Mouse (Mus musculus) kidney, embryonic 14.5 days (tissue): ENCODE data around the gene Gm42906. TPM values are rescaled to one million over a fixed set of nuclear protein-coding genes. Genes with fewer than 3 reads are reported as not detected.

Experiments
- ATAC-seq: fragments of 200-750 bp; cut with Nextera tagmentation; 2 replicates; pipeline ENCODE4 v1.8.0; 2017; ENCODE audit warnings: moderate number of reproducible peaks, mild to moderate bottlenecking, moderate TSS enrichment, moderate library complexity; ENCODE audit not compliant: low FRiP score, low TSS enrichment
- H3K27ac ChIP-seq: fragments of 300-500 bp; sonication (generic); 2 replicates; pipeline ENCODE4 v1.5.1; 2014; ENCODE audit warnings: low read depth, mild to moderate bottlenecking, low read length, moderate library complexity, mixed read lengths
- H3K27me3 ChIP-seq: fragments of 300-500 bp; sonication (generic); 2 replicates; pipeline ENCODE4 v1.6.1; 2014; ENCODE audit warnings: mild to moderate bottlenecking, low read length; ENCODE audit not compliant: control insufficient read depth, insufficient read depth
- H3K36me3 ChIP-seq: fragments of 300-500 bp; sonication (generic); 2 replicates; pipeline ENCODE4 v1.6.1; 2014; ENCODE audit warnings: low read length, mixed read lengths; ENCODE audit not compliant: control insufficient read depth, insufficient read depth
- H3K4me1 ChIP-seq: fragments of 300-500 bp; sonication (generic); 2 replicates; pipeline ENCODE4 v1.6.1; 2014; ENCODE audit warnings: low read length, mixed read lengths; ENCODE audit not compliant: control insufficient read depth, insufficient read depth
- H3K4me2 ChIP-seq: fragments of 300-500 bp; sonication (generic); replicated peaks from 2 replicates; pipeline ENCODE4 v1.6.1; 2014; ENCODE audit warnings: low read depth, mild to moderate bottlenecking, low read length
- H3K4me3 ChIP-seq: fragments of 300-500 bp; sonication (generic); 2 replicates; pipeline ENCODE4 v1.5.1; 2014; ENCODE audit warnings: mild to moderate bottlenecking, low read length
- H3K9ac ChIP-seq: fragments of 300-500 bp; sonication (generic); 2 replicates; pipeline ENCODE4 v1.6.1; 2014; ENCODE audit warnings: low read depth, mild to moderate bottlenecking, low read length, moderate library complexity
- H3K9me3 ChIP-seq: fragments of 300-500 bp; sonication (generic); 2 replicates; pipeline ENCODE4 v1.6.1; 2016; ENCODE audit warnings: low read length; ENCODE audit not compliant: control insufficient read depth
- WGBS: fragments of 180-500 bp; shearing (Covaris S2); extraction: QIAGEN DNeasy Blood & Tissue Kit; methylation state at CpG from one replicate; pipeline ENCODE4 v1.1.7; 2014; 5-methylcytosine and 5-hydroxymethylcytosine counted together
- polyA plus RNA-seq: library from polyadenylated mRNA; unstranded; fragments of >200 nt; fragmentation: Nextera tagmentation; extraction: Ambion mirVana; gene quantifications from 2 replicates; pipeline ENCODE4 v1.2.1, GENCODE M21; 2014

Gm42906 gene
- polyA plus RNA-seq, 1 experiment from 2014 or later: not detected

DNA sequence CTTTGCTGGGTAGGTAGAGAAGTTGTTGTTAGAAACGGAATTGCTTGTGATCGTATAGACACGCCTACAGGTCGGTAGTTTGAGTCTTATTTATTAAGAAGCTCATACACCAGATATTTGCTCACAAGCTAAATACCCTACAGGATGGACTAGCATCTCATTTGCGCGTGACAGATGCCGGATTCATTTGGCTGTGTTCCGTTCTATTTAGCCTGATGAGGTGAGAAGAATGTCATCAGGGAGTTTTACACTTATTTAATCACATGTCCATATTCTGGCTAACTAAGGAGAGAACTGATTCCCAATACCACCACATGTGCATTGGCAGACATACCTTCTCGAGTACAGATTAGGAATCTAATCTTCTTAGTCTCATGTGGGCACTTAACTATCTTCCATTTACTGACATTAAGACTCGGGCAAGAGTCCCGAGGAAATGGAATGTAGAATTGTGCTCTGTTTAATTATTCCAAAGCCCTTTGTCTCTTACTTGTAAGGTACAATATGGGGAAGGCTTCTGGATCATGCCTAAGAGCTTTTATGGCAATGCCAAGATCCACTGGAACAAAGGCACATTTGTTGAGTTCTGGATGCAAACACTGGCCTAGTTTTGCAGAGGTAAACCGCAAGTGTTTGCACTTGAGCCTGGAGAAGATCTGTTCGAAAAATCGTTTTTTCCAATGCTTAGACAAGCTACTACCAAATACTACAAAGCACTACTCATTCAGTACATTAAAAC is 160.9 kb downstream of the Gm42906 start:
- Histone ChIP-seq H3K27ac (no peak overlapping the region), H3K4me1 (no peaks in the 10 kb centered on the region), H3K9ac (no peak overlapping the region), H3K4me2 (no peak overlapping the region), H3K36me3 (no peaks in the 10 kb centered on the region), H3K4me3 (no peak overlapping the region), H3K9me3 (no peaks in the 10 kb centered on the region), H3K27me3 (no peaks in the 10 kb centered on the region)
- 89% methylated on average over 14 of the region's 14 CpGs for WGBS
- no peak for ATAC-seq

DNA sequence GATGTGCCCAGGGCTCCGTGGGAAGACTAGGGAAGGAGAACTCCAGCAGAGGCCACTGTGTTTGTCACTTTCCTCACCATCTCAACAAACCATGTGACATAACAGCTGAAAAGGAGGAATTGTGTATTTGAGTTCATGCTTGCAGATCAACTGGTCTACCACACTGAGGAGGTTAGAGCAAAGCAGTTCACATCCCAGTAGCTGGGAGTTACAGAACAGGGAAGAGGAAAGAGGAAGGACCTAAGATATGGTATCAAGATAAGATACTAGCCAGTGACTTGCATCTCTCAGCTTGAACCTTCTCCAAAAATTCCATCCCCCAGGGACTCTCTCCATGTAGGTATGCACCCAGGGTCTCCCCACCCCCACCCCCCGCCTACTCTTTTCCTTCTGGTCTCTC is 166.4 kb downstream of the Gm42906 start:
- Histone ChIP-seq H3K9ac (no peak overlapping the region), H3K27ac (no peak overlapping the region), H3K36me3 (no peaks in the 10 kb centered on the region), H3K4me2 (no peak overlapping the region), H3K4me3 (no peak overlapping the region), H3K4me1 (no peaks in the 10 kb centered on the region), H3K9me3 (no peaks in the 10 kb centered on the region), H3K27me3 (no peaks in the 10 kb centered on the region)
- WGBS: 79% methylated on average over 2 of the region's 2 CpGs
- ATAC-seq: no peak

- H3K4me2 ChIP-seq: no peak overlapping the region
- 70% methylated on average over 8 of the region's 8 CpGs for WGBS
- no peak overlapping the region for H3K9ac ChIP-seq
- H3K9me3 ChIP-seq: no peaks in the 10 kb centered on the region
- H3K36me3 ChIP-seq: no peaks in the 10 kb centered on the region
- no peaks in the 10 kb centered on the region for H3K27me3 ChIP-seq
- H3K4me3 ChIP-seq: no peak overlapping the region
- H3K27ac ChIP-seq: no peak overlapping the region
- ATAC-seq: no peak
- peaks cover 14% of the 10 kb centered on the region; the same call in 1 of the 2 replicates for H3K4me1 ChIP-seq
Measured at GRCm38 (mm10) chr5:151252213-151252612, 175.8 kb downstream of the Gm42906 start.

GRCm38 (mm10) chr5:151251656-151252055 is 176.3 kb downstream of the Gm42906 start:
- Histone ChIP-seq H3K36me3 (no peaks in the 10 kb centered on the region), H3K4me2 (no peak overlapping the region), H3K9ac (no peak overlapping the region), H3K9me3 (no peaks in the 10 kb centered on the region), H3K4me3 (no peak overlapping the region), H3K4me1 (peaks cover 20% of the 10 kb centered on the region; the same call in 1 of the 2 replicates), H3K27ac (no peak overlapping the region), H3K27me3 (no peaks in the 10 kb centered on the region)
- 84% methylated on average over 8 of the region's 8 CpGs for WGBS
- no peak for ATAC-seq

- Histone ChIP-seq H3K4me2 (no peak overlapping the region), H3K27ac (no peak overlapping the region), H3K9me3 (no peaks in the 10 kb centered on the region), H3K27me3 (no peaks in the 10 kb centered on the region), H3K9ac (no peak overlapping the region), H3K4me3 (no peak overlapping the region), H3K36me3 (no peaks in the 10 kb centered on the region), H3K4me1 (peaks cover 24% of the 10 kb centered on the region; the same call in 1 of the 2 replicates)
- 46% methylated on average over 10 of the region's 10 CpGs for WGBS
- peak; percentile 44; the same call in 1 of the 2 replicates for ATAC-seq
Measured at GRCm38 (mm10) chr5:151248671-151249620, 179.0 kb downstream of the Gm42906 start.

DNA sequence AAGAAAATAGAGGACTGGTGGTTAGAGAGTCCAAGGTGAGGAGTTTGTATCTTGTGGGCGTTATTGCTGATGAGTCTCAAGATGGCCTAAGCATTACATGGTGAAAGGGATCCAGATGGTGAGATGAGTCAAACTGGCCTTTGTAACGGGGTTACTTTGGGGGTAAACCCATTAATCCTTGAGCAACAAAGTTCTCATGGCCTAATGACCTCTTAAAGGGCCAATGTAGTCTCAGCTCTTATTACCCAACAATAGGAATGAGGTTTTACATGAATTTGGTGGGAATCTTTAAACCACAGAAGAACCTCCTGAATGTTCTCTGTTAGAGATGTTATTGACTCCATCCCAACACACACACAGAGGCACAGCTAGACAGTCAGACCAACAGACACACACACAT is 179.9 kb downstream of the Gm42906 start:
- Histone ChIP-seq H3K9ac (no peak overlapping the region), H3K4me2 (no peak overlapping the region), H3K4me1 (peaks cover 24% of the 10 kb centered on the region; the same call in 1 of the 2 replicates), H3K27ac (peak overlapping the region; percentile 56; the same call in 1 of the 2 replicates), H3K4me3 (no peak overlapping the region), H3K27me3 (no peaks in the 10 kb centered on the region), H3K9me3 (no peaks in the 10 kb centered on the region), H3K36me3 (no peaks in the 10 kb centered on the region)
- WGBS: 43% methylated on average over 2 of the region's 2 CpGs
- no peak for ATAC-seq

DNA sequence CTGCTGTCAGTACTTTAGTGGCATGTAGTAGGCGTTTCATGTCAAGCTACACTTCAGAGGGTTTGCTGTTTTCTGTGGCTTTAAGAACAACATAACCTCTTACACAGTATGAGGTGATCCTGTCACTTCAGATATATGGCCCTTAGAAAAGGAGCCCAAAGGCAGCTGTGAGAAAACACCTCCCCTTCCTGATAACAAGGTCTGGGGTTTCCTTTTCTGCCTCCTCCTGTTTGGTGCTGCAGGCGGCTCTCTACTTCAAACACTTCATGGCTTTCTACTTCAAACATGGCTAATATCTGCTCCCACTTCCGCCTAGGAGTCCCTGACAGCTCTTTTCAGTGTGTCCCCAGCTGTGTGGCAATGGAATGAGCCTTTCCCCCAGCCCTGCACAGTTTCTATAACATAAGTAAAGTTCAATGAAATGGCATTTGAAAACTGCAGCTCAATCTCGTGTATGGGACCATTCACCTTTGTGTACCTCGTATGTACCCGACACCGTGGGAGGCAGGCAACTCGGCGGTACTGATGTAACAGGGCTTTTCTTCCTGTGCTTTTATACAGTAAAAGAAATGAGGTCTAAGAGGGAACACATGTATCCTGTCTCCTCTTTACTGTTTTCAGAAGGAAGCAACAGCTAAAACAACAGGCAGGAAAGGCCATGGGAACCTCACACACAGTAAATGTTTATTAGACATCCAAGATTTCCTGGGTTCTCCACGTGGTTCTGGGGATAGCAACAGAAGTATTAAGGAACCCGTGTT is 180.7 kb downstream of the Gm42906 start:
- H3K9me3 ChIP-seq: no peaks in the 10 kb centered on the region
- H3K9ac ChIP-seq: no peak overlapping the region
- no peak overlapping the region for H3K4me3 ChIP-seq
- H3K27me3 ChIP-seq: no peaks in the 10 kb centered on the region
- 0 out of 2 replicates have a peak overlapping the region, but pooled peaks have one; percentile 4 for H3K4me2 ChIP-seq
- 14% methylated on average over 11 of the region's 11 CpGs for WGBS
- peak overlapping the region; percentile 56 for H3K27ac ChIP-seq
- H3K36me3 ChIP-seq: no peaks in the 10 kb centered on the region
- peaks cover 24% of the 10 kb centered on the region; the same call in 1 of the 2 replicates for H3K4me1 ChIP-seq
- ATAC-seq: peak; percentile 88

- Histone ChIP-seq H3K9ac (no peak overlapping the region), H3K36me3 (no peaks in the 10 kb centered on the region), H3K9me3 (no peaks in the 10 kb centered on the region), H3K27me3 (no peaks in the 10 kb centered on the region), H3K4me2 (no peak overlapping the region), H3K27ac (no peak overlapping the region; the same call in 1 of the 2 replicates), H3K4me3 (no peak overlapping the region), H3K4me1 (peaks cover 24% of the 10 kb centered on the region; the same call in 1 of the 2 replicates)
- no peak for ATAC-seq
- 70% methylated on average over 2 of the region's 2 CpGs for WGBS
Measured at GRCm38 (mm10) chr5:151246287-151246686, 181.7 kb downstream of the Gm42906 start.
